19 mouse cellular contexts compared by ENCODE assay signal in the genomic region with DNA sequence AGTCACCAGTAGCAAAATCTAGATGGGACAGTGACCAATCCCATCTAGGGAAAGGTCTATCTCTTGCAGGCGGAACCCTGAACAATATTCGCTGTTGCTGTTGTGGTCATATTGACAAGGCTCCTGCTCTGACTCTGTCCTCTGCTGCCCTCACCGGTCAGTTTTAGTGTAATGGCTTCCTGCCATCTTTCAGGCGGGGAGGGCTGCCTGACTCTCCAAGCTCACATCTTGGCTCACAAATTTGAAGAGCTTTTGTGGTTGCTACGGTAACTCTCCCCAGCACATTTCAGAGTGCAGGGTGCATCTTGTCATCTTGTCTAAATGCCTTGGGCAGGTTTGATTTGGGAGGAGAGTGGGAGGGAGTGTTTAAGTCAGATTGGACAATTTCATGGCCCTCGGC.
DNase-seq lines count a peak whose midpoint lies in the region; ATAC-seq and TF ChIP-seq lines count a peak whose summit lies in the region.
"Had no signal": no experiment of that assay in that cellular context is flagged by ENCODE, and none has a peak within 500 bp of the region (broad histone marks: within the 10 kb centered on the region; RNA-seq: fewer than 3 reads in every experiment).

No protein-coding gene starts in this region.

- no peak for TF ChIP-seq POLR2A in brain, embryonic 14.5 days (IDR thresholded peaks at IDR 0.05; ENCODE audit: borderline replicate concordance, extremely low read depth, insufficient read depth, insufficient read length, poor library complexity, severe bottlenecking)

- no peak overlapping the region for H3K4me2 ChIP-seq in forebrain, embryonic 11.5 days (ENCODE audit: low read depth, low read length, severe bottlenecking)
- H3K4me2 ChIP-seq in forebrain, embryonic 15.5 days (replicated peaks), result no peak overlapping the region
- no peak overlapping the region for H3K4me2 ChIP-seq in midbrain, embryonic 16.5 days (ENCODE audit: low read length)
- H3K4me2 ChIP-seq: forebrain, embryonic 12.5 days; heart, embryonic 13.5 days; limb, embryonic 15.5 days had no signal

- H3K27me3 ChIP-seq in forebrain, embryonic 11.5 days (ENCODE audit: control insufficient read depth, insufficient read depth, low read length), result no peaks in the 10 kb centered on the region
- no peaks in the 10 kb centered on the region for H3K27me3 ChIP-seq in forebrain, embryonic 15.5 days
- no peaks in the 10 kb centered on the region for H3K27me3 ChIP-seq in midbrain, embryonic 16.5 days (ENCODE audit: control insufficient read depth, insufficient read depth, low read depth, low read length)
- H3K27me3 ChIP-seq: forebrain, embryonic 12.5 days; heart, embryonic 13.5 days; limb, embryonic 15.5 days had no signal

- H3K36me3 ChIP-seq in forebrain, embryonic 11.5 days (ENCODE audit: control insufficient read depth, insufficient read depth, low read length), result no peaks in the 10 kb centered on the region
- no peaks in the 10 kb centered on the region for H3K36me3 ChIP-seq in forebrain, embryonic 15.5 days
- no peaks in the 10 kb centered on the region for H3K36me3 ChIP-seq in midbrain, embryonic 16.5 days (ENCODE audit: control insufficient read depth, insufficient read depth, low read length)
- H3K36me3 ChIP-seq: forebrain, embryonic 12.5 days; heart, embryonic 13.5 days; limb, embryonic 15.5 days had no signal

- no peak overlapping the region for H3K9ac ChIP-seq in forebrain, embryonic 11.5 days (ENCODE audit: low read length)
- no peak overlapping the region for H3K9ac ChIP-seq in forebrain, embryonic 15.5 days (replicated peaks)
- H3K9ac ChIP-seq in midbrain, embryonic 16.5 days (ENCODE audit: low read depth, low read length), result no peak overlapping the region
- H3K9ac ChIP-seq: forebrain, embryonic 12.5 days; heart, embryonic 13.5 days; limb, embryonic 15.5 days had no signal

- no peaks in the 10 kb centered on the region; the same call in 1 of the 2 replicates for H3K9me3 ChIP-seq in forebrain, embryonic 11.5 days (ENCODE audit: control insufficient read depth, low read length)
- H3K9me3 ChIP-seq in forebrain, embryonic 15.5 days, result no peaks in the 10 kb centered on the region
- no peaks in the 10 kb centered on the region for H3K9me3 ChIP-seq in midbrain, embryonic 16.5 days (replicated peaks; ENCODE audit: control insufficient read depth, low read length, poor library complexity, severe bottlenecking)
- H3K9me3 ChIP-seq: forebrain, embryonic 12.5 days; limb, embryonic 15.5 days had no signal

- WGBS in forebrain, embryonic 11.5 days, result 90% methylated on average over 6 of the region's 6 CpGs
- WGBS in forebrain, embryonic 15.5 days, result 82% methylated on average over 6 of the region's 6 CpGs
- WGBS in midbrain, embryonic 16.5 days, result 65% methylated on average over 6 of the region's 6 CpGs

- no peak overlapping the region for H3K27ac ChIP-seq in forebrain, embryonic 11.5 days (ENCODE audit: low read depth, low read length)
- H3K27ac ChIP-seq in forebrain, embryonic 15.5 days (replicated peaks), result no peak overlapping the region
- H3K27ac ChIP-seq in midbrain, embryonic 16.5 days (ENCODE audit: low read length), result no peak overlapping the region
- H3K27ac ChIP-seq: forebrain, embryonic 12.5 days; heart, embryonic 13.5 days; limb, embryonic 15.5 days had no signal

- H3K4me1 ChIP-seq in forebrain, embryonic 11.5 days (replicated peaks; ENCODE audit: control insufficient read depth, insufficient read depth, low read length), result no peaks in the 10 kb centered on the region
- H3K4me1 ChIP-seq in forebrain, embryonic 15.5 days, result no peaks in the 10 kb centered on the region
- H3K4me1 ChIP-seq in midbrain, embryonic 16.5 days (ENCODE audit: control insufficient read depth, insufficient read depth, low read length), result peaks cover 7% of the 10 kb centered on the region
- H3K4me1 ChIP-seq: forebrain, embryonic 12.5 days; heart, embryonic 13.5 days; limb, embryonic 15.5 days had no signal

- no peak overlapping the region for H3K4me3 ChIP-seq in forebrain, embryonic 11.5 days (ENCODE audit: low read depth, low read length)
- H3K4me3 ChIP-seq in forebrain, embryonic 15.5 days, result no peak overlapping the region
- no peak overlapping the region for H3K4me3 ChIP-seq in midbrain, embryonic 16.5 days (ENCODE audit: low read depth, low read length)
- H3K4me3 ChIP-seq: forebrain, embryonic 12.5 days; heart, embryonic 13.5 days; limb, embryonic 15.5 days had no signal

- no peak for TF ChIP-seq CTCF in brain, embryonic 14.5 days (IDR thresholded peaks at IDR 0.05; ENCODE audit: borderline replicate concordance, extremely low read depth, insufficient read depth, insufficient read length)

- DNase-seq in forebrain, embryonic 11.5 days (ENCODE audit: low spot score), result peak; percentile 27
- peak; percentile 19 for DNase-seq in layer of hippocampus, adult 9-11 months
- DNase-seq in layer of hippocampus, postnatal 10 days (ENCODE audit: low spot score in 2 of 2), result no peak
- DNase-seq in brain, embryonic 14.5 days (ENCODE audit: low read depth), result peak; percentile 39
- no peak for DNase-seq in embryo, embryonic 11 days
- DNase-seq in urinary bladder, postnatal 14 days (ENCODE audit: low spot score), result no peak
- DNase-seq: cerebellum, adult 11 months; gastrocnemius, postnatal 25 days; kidney, adult 11 months; kidney, postnatal 36 days; lung, adult 18-20 months; lung, postnatal 4 days; retina, postnatal 1 day; thymus, postnatal 4 days had no signal

- no peak for ATAC-seq in forebrain, embryonic 11.5 days (replicated peaks; ENCODE audit: low FRiP score)
- ATAC-seq in forebrain, embryonic 15.5 days (replicated peaks), result no peak
- ATAC-seq in midbrain, embryonic 16.5 days, result 0 out of 2 replicates have a peak, but pooled peaks have one; percentile 42

Comparison
In these comparisons a context has a peak if more than half of its experiments do, and no peak if none do; other contexts are left out.
1. DNase-seq: peak in forebrain, embryonic 11.5 days (single experiment), layer of hippocampus, adult 9-11 months (single experiment) and brain, embryonic 14.5 days (single experiment); none in layer of hippocampus, postnatal 10 days (0 of 2), embryo, embryonic 11 days (single experiment) and urinary bladder, postnatal 14 days (single experiment).